Mouse (Mus musculus) midbrain, embryonic 16.5 days (tissue): Measurements from ENCODE around the gene Pfdn4. TPM values are rescaled to one million over a fixed set of nuclear protein-coding genes. Genes with fewer than 3 reads are reported as not detected.
A peak's percentile ranks its signal among the peaks of the same experiment; 100 is the strongest.

Experiments
- ATAC-seq: fragments of 200-750 bp; cut with Nextera tagmentation; 2 replicates; pipeline ENCODE4 v1.8.0; 2017; ENCODE audit warnings: moderate TSS enrichment
- H3K27ac ChIP-seq: fragments of 300-500 bp; sonication (generic); 2 replicates; pipeline ENCODE4 v1.5.1; 2014; ENCODE audit warnings: mild to moderate bottlenecking, low read length, mixed read lengths
- H3K27me3 ChIP-seq: fragments of 300-500 bp; sonication (generic); 2 replicates; pipeline ENCODE4 v1.6.1; 2014; ENCODE audit warnings: low read depth, low read length, mixed read lengths; ENCODE audit not compliant: control insufficient read depth, insufficient read depth
- H3K36me3 ChIP-seq: fragments of 300-500 bp; sonication (generic); 2 replicates; pipeline ENCODE4 v1.6.1; 2014; ENCODE audit warnings: mild to moderate bottlenecking, low read length, moderate library complexity, mixed read lengths; ENCODE audit not compliant: control insufficient read depth, insufficient read depth
- H3K4me1 ChIP-seq: fragments of 300-500 bp; sonication (generic); 2 replicates; pipeline ENCODE4 v1.6.1; 2014; ENCODE audit warnings: mild to moderate bottlenecking, low read length, mixed read lengths; ENCODE audit not compliant: control insufficient read depth, insufficient read depth
- H3K4me2 ChIP-seq: fragments of 300-500 bp; sonication (generic); 2 replicates; pipeline ENCODE4 v1.6.1; 2014; ENCODE audit warnings: mild to moderate bottlenecking, low read length, mixed read lengths
- H3K4me3 ChIP-seq: fragments of 300-500 bp; sonication (generic); 2 replicates; pipeline ENCODE4 v1.5.1; 2014; ENCODE audit warnings: low read depth, mild to moderate bottlenecking, low read length, moderate library complexity, mixed read lengths
- H3K9ac ChIP-seq: fragments of 300-500 bp; sonication (generic); 2 replicates; pipeline ENCODE4 v1.6.1; 2014; ENCODE audit warnings: low read depth, low read length, mixed read lengths
- H3K9me3 ChIP-seq: fragments of 300-500 bp; sonication (generic); replicated peaks from 2 replicates; pipeline ENCODE4 v1.6.1; 2014; ENCODE audit warnings: mild to moderate bottlenecking, low read length, mixed read lengths; ENCODE audit not compliant: control insufficient read depth, poor library complexity, severe bottlenecking
- WGBS: fragments of 180-500 bp; shearing (Covaris S2); extraction: QIAGEN DNeasy Blood & Tissue Kit; methylation state at CpG from one replicate; pipeline ENCODE4 v1.1.7; 2014; 5-methylcytosine and 5-hydroxymethylcytosine counted together
- polyA plus RNA-seq: library from polyadenylated mRNA; unstranded; fragments of >200 nt; fragmentation: Nextera tagmentation; extraction: Ambion mirVana; gene quantifications from 2 replicates; pipeline ENCODE4 v1.2.1, GENCODE M21; 2015

Pfdn4 gene
- polyA plus RNA-seq, 1 experiment from 2014 or later, result 133 TPM

DNA sequence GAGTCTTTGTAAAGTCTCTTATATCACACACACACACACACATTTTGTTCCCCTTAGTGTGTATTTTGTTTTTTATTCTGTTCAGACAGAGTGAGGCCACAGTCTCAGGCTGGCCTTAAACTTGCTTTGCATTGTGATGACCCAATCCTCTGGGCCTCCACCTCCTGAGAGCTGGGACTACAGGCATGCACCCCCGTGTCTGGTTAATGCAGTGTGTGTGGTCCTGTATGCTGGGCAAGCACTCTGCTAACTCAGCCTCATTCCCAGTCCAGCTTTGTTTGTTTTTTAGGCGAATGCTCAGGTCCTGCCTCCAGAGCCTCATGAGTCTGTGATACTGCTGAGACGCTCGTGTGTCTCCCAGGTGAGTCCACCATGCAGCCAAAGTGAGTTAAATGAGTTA lies 51.8 kb downstream of the Pfdn4 start:
- Histone ChIP-seq H3K36me3 (no peaks in the 10 kb centered on the region), H3K9ac (no peak overlapping the region), H3K27ac (no peak overlapping the region), H3K9me3 (no peaks in the 10 kb centered on the region), H3K4me3 (no peak overlapping the region), H3K4me1 (0 out of 2 replicates have a peak, but pooled peaks cover 3% of the 10 kb centered on the region), H3K27me3 (no peaks in the 10 kb centered on the region), H3K4me2 (no peak overlapping the region)
- WGBS, result 44% methylated on average over 4 of the region's 4 CpGs
- ATAC-seq, result no peak

DNA sequence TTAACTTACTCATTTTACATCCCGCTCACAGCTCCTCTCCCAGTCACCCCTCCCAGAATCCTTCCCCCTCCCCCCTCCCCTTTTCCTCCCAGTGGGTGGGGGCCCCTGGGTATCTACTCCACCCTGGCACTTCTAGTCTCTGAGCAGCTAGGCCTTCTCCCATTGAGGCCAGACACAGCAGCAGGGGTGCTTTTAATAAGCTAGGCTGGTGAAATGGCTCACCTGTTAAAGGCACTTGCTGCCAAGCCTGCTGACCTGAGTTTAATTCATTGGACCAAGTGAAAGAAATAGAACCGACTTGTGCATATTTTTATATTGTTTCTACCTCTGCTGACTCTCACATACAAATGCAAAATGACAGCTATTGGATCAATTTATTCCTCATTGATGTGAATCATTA lies 52.9 kb downstream of the Pfdn4 start:
- Histone ChIP-seq H3K9ac (no peak overlapping the region), H3K27me3 (no peaks in the 10 kb centered on the region), H3K4me2 (no peak overlapping the region), H3K4me1 (0 out of 2 replicates have a peak, but pooled peaks cover 3% of the 10 kb centered on the region), H3K9me3 (no peaks in the 10 kb centered on the region), H3K36me3 (no peaks in the 10 kb centered on the region), H3K4me3 (no peak overlapping the region), H3K27ac (no peak overlapping the region)
- whole genome bisulfite sequencing, result 84% methylated on average over 2 of the region's 2 CpGs
- ATAC-seq, result no peak

DNA sequence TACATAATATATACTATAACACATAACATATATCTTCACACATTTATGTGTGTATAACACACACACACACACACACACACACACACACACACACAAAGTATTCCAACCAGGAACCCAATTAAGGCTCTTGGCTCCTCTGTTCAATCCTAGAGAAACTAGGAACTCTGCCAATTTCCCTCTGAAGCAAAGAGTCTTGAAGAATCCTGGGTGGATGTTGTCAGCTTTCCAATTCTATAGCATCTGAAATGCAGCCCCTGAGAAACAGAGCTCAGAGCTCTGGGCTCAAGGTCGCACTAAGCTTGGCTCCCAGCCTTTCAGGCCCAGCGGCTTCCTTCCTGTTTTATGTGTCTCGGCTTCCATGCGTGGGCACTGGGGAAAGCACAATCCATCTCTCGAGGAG lies 54.0 kb downstream of the Pfdn4 start:
- Histone ChIP-seq H3K36me3 (no peaks in the 10 kb centered on the region), H3K9me3 (no peaks in the 10 kb centered on the region), H3K9ac (no peak overlapping the region), H3K27me3 (no peaks in the 10 kb centered on the region), H3K27ac (no peak overlapping the region), H3K4me1 (0 out of 2 replicates have a peak, but pooled peaks cover 3% of the 10 kb centered on the region), H3K4me2 (no peak overlapping the region), H3K4me3 (no peak overlapping the region)
- peak; percentile 59 for ATAC-seq
- WGBS, result 25% methylated on average over 5 of the region's 5 CpGs

DNA sequence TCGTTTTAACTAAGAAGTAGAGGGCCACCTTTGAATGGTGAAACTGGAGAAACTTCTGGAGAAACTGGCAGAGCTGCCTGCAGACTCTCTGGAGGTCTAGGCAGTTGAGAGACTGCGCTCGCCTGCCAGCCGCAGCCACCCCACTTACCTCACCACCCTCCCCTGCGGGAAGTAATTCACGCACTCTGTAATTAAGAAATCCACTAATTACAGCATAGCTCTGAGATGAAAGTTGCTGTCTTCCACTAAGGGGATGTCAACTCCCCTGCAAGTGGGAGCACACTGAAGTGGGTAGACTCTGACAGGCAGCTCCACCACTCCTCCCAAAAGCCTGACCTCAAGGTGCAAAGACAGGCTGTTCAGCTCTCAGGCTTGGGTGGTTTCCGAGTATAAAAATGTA lies 55.9 kb downstream of the Pfdn4 start:
- no peak overlapping the region for H3K4me3 ChIP-seq
- ATAC-seq, result 0 out of 2 replicates have a peak, but pooled peaks have one; percentile 44
- WGBS, result 56% methylated on average over 7 of the region's 7 CpGs

DNA sequence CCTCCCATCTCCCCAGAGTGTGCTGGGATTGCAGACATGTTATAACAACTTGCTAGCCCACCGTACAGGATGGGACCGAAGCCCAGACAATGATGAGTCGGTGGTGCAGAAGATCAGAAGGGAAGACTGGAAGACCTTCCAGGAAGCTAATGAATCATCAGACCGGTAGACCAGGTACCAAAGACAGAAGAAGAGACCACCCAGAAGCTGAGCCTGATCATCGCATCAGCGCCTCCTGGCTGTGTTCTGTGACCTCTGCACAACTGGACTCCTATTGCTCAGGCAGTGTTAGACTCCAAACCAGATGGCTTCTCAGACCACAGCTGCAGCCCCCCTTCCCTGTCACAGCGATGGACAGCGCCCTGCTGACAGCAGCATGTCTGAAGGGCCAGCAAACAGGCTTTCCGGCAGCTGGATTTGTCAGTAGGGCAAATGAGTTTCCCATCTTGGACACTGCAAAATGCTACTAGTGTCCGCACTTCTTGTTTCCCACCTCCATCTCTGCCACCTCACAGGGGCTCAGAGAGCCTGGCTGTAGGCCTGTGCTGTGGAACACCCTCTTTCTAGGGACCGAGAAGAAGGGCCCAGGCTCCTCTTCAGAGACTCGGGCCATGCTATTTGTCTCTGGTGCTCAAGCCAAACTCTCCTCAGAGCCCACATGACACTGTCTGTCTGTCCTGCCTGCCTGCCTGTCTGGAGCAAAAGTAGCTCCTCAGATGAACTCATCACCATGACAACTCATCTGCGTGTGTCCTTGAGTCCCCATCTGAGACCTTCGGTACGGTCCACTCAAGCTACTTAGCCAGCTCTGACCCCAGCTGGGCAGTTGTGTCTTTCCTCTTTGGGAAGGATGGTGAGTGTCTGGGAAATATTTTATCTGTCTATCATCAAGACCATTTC lies 68.0 kb downstream of the Pfdn4 start:
- no peak for ATAC-seq
- Histone ChIP-seq H3K4me3 (no peak overlapping the region), H3K9ac (no peak overlapping the region), H3K9me3 (no peaks in the 10 kb centered on the region), H3K36me3 (no peaks in the 10 kb centered on the region), H3K4me1 (no peaks in the 10 kb centered on the region), H3K27me3 (no peaks in the 10 kb centered on the region), H3K4me2 (no peak overlapping the region), H3K27ac (no peak overlapping the region)
- WGBS, result 78% methylated on average over 15 of the region's 15 CpGs

More for the DNA sequence above, 55.9 kb downstream of the Pfdn4 start:
- Histone ChIP-seq H3K4me1 (0 out of 2 replicates have a peak, but pooled peaks cover 3% of the 10 kb centered on the region), H3K27ac (no peak overlapping the region), H3K9me3 (no peaks in the 10 kb centered on the region), H3K4me2 (no peak overlapping the region), H3K36me3 (no peaks in the 10 kb centered on the region), H3K27me3 (no peaks in the 10 kb centered on the region), H3K9ac (no peak overlapping the region)

DNA sequence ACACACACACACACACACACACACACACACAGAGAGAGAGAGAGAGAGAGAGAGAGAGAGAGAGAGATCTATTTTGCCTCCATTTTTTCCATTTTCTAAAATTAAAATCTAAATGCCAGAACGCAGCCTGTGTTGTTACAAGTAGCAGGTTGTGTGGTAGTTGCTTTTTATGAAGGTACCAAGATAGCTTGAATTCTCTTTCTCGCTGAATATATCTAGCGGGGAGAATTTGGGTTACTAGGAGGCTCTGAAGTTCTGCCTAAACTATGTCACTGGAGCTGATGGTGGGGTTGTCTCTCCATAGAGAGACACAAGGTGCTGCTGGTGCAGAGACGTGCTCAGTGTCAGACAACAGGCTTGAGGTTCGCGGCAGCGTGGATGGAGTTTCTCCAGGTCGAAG lies 68.8 kb downstream of the Pfdn4 start:
- ATAC-seq, result no peak
- Histone ChIP-seq H3K36me3 (no peaks in the 10 kb centered on the region), H3K4me3 (no peak overlapping the region), H3K4me1 (no peaks in the 10 kb centered on the region), H3K4me2 (no peak overlapping the region), H3K9me3 (no peaks in the 10 kb centered on the region), H3K27ac (no peak overlapping the region), H3K9ac (no peak overlapping the region), H3K27me3 (no peaks in the 10 kb centered on the region)
- WGBS, result 95% methylated on average over 8 of the region's 8 CpGs

Other genes with a start within 250 kb of the Pfdn4 start
- 7.2 and 9.9 TPM in 2 replicates for gene Bcas1, start 68.6 kb upstream of the Pfdn4 start, polyA plus RNA-seq
- 0.15 and 0.18 TPM in 2 replicates for gene Cyp24a1, start 717 bp downstream of the Pfdn4 start, polyA plus RNA-seq
- 0.15 TPM in 1 of 2 replicates, not detected in the other for gene 4930470P17Rik, start 105.6 kb downstream of the Pfdn4 start, polyA plus RNA-seq
- 50.4 and 57.8 TPM in 2 replicates for gene Dok5, start 235.4 kb downstream of the Pfdn4 start, polyA plus RNA-seq